Mouse (Mus musculus): ENCODE measurements around the gene Zfp948. TPM values are rescaled to one million over a fixed set of nuclear protein-coding genes. Genes with fewer than 3 reads are reported as not detected.
"Not testable (repeated sequence)": the region's sequence is repeated elsewhere in the genome, so short reads cannot be mapped to it uniquely, and the experiment has no call there.

Gene Zfp948
- total RNA-seq, 2 experiments from 2014 or later: 0.77 to 3.3 TPM

GRCm38 (mm10) chr17:21617352-21617751 lies 50.5 kb downstream of the Zfp948 start:
- no peak for ATAC-seq (replicated peaks; ENCODE audit: low FRiP score, poor library complexity, severe bottlenecking)

GRCm38 (mm10) chr17:21623647-21624046 lies 56.8 kb downstream of the Zfp948 start:
- ATAC-seq (replicated peaks; ENCODE audit: low FRiP score, poor library complexity, severe bottlenecking): no peak

- not testable (repeated sequence) for ATAC-seq (replicated peaks; ENCODE audit: low FRiP score, poor library complexity, severe bottlenecking)
Observed at GRCm38 (mm10) chr17:21635758-21636157, 69.0 kb downstream of the Zfp948 start.

Other genes with a start within 250 kb of the Zfp948 start
- gene Zfp677, start 183.3 kb upstream of the Zfp948 start, total RNA-seq (2015; ENCODE audit: low replicate concordance): 1.7 and 2.9 TPM in 2 replicates
- gene Zfp677, start 183.3 kb upstream of the Zfp948 start, total RNA-seq (2017; ENCODE audit: low replicate concordance): 2.1 and 4.1 TPM in 2 replicates
- 0.58 and 2.7 TPM in 2 replicates for gene Zfp54, start 143.8 kb upstream of the Zfp948 start, total RNA-seq (2015; ENCODE audit: low replicate concordance)
- gene Zfp54, start 143.8 kb upstream of the Zfp948 start, total RNA-seq (2017; ENCODE audit: low replicate concordance): 1.3 and 3.8 TPM in 2 replicates
- 4.0 and 5.4 TPM in 2 replicates for gene Zfp51, start 116.6 kb upstream of the Zfp948 start, total RNA-seq (2015; ENCODE audit: low replicate concordance)
- gene Zfp51, start 116.6 kb upstream of the Zfp948 start, total RNA-seq (2017; ENCODE audit: low replicate concordance): 1.7 and 4.0 TPM in 2 replicates
- gene Zfp53, start 78.0 kb upstream of the Zfp948 start, total RNA-seq (2015; ENCODE audit: low replicate concordance): 2.1 and 15.8 TPM in 2 replicates
- gene Zfp53, start 78.0 kb upstream of the Zfp948 start, total RNA-seq (2017; ENCODE audit: low replicate concordance): 0.84 and 6.5 TPM in 2 replicates
- 9.4 and 13.3 TPM in 2 replicates for gene Zfp52, start 31.5 kb upstream of the Zfp948 start, total RNA-seq (2015; ENCODE audit: low replicate concordance)
- gene Zfp52, start 31.5 kb upstream of the Zfp948 start, total RNA-seq (2017; ENCODE audit: low replicate concordance): 3.8 and 5.2 TPM in 2 replicates
- 0.19 and 2.3 TPM in 2 replicates for gene Zfp983, start 83.6 kb downstream of the Zfp948 start, total RNA-seq (2015; ENCODE audit: low replicate concordance)
- gene Zfp983, start 83.6 kb downstream of the Zfp948 start, total RNA-seq (2017; ENCODE audit: low replicate concordance): 1.1 and 4.3 TPM in 2 replicates
- gene Gm10226, start 124.9 kb downstream of the Zfp948 start, total RNA-seq (2015; ENCODE audit: low replicate concordance): not detected in 2 replicates
- 56.8 TPM in 1 of 2 replicates, not detected in the other for gene Gm10226, start 124.9 kb downstream of the Zfp948 start, total RNA-seq (2017; ENCODE audit: low replicate concordance)
- gene Zfp760, start 140.7 kb downstream of the Zfp948 start, total RNA-seq (2015; ENCODE audit: low replicate concordance): 0.63 and 10.2 TPM in 2 replicates
- gene Zfp760, start 140.7 kb downstream of the Zfp948 start, total RNA-seq (2017; ENCODE audit: low replicate concordance): 2.0 and 3.6 TPM in 2 replicates
- gene Zfp229, start 163.8 kb downstream of the Zfp948 start, total RNA-seq (2015; ENCODE audit: low replicate concordance): 0.42 and 2.7 TPM in 2 replicates
- gene Zfp229, start 163.8 kb downstream of the Zfp948 start, total RNA-seq (2017; ENCODE audit: low replicate concordance): 1.1 and 1.7 TPM in 2 replicates

All from erythroblast, adult 5-6 weeks (primary cell).